Mouse (Mus musculus) G1E (cell line): ENCODE data around the gene Rom1.

ENCODE experiments used
- CTCF ChIP-seq: IDR thresholded peaks from 2 replicates; pipeline ENCODE4 v1.5.1; 2012; ENCODE audit warnings: low read depth, low read length, inconsistent platforms, mixed read lengths
- GATA1 ChIP-seq: IDR thresholded peaks from 2 replicates; pipeline ENCODE4 v1.6.1; 2012; ENCODE audit warnings: borderline replicate concordance, low read length, inconsistent platforms, mixed read lengths
- POLR2AphosphoS5 ChIP-seq: IDR thresholded peaks from 2 replicates; pipeline ENCODE4 v1.6.1; 2012; ENCODE audit warnings: low read depth, low read length, inconsistent platforms; ENCODE audit not compliant: insufficient replicate concordance

- TF ChIP-seq CTCF: no peak
- no peak for TF ChIP-seq GATA1
- TF ChIP-seq POLR2AphosphoS5: no peak
Measured at GRCm38 (mm10) chr19:8920836-8921291, 8.3 kb downstream of the Rom1 start.
